Mouse (Mus musculus) limb, embryonic 12.5 days (tissue): Measurements from ENCODE around the gene Zfp804b. TPM values are rescaled to one million over a fixed set of nuclear protein-coding genes. Genes with fewer than 3 reads are reported as not detected.

Experiments
- polyA plus RNA-seq: library from polyadenylated mRNA; unstranded; fragments of >200 nt; fragmentation: Nextera tagmentation; extraction: Ambion mirVana; gene quantifications from 2 replicates; pipeline ENCODE4 v1.2.1, GENCODE M21; 2016

Gene Zfp804b
- polyA plus RNA-seq, 1 experiment from 2014 or later: 0.15 TPM

Other genes starting within 250 kb of the Zfp804b start
- gene Tex47, start 40.6 kb downstream of the Zfp804b start, polyA plus RNA-seq: 0.16 TPM in 1 of 2 replicates, not detected in the other